Mouse (Mus musculus): ENCODE data around the gene Nr1h2.

DNA sequence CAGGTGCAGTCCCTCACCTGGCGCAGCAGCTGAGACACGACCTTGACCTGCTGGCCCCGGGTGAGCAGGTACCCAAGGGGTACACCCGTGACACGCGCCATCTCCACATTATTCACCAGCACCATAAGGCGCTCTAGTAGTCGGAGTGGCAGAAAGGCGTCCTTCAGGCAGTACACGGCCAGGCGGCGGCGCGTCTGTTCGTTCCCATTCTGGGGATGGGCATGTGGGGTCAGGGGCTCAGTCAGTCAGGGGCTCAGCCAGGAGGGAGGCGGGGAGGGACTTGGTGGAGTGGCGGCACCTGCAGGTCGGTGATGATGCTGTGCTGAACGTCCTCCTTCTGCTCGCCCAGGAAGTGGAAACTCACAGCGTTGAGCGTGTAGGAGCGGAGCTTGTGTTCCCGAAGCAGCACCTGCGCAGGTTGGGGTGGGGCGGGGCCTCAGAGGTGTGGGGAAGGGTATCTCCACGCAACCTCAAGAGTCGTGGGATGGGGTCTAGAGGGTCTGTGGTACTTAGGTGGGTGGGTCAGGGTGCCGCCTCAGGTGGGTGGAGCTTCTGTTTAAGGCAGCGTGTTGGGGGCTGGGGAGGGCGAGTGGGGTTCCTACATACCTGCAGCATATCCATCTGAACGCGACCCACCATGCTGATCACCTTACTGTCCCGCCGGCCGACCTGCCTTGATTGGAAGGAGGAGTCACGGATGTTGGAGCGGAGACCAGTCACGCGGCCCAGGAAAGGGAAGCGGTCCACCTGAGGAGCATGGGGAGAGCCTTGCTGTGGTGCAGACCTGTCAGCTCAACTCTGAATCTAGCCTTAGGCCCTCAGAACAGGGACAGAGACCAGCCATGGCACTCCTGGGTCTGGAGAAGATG is 14.8 kb downstream of the Nr1h2 start:
- TF ChIP-seq EP300 (IDR thresholded peaks at IDR 0.05; ENCODE audit: low read depth in 1 of 2, low read length in 2 of 2) (no peak), CHD2 (IDR thresholded peaks at IDR 0.05; ENCODE audit: low read length) (no peak), USF2 (IDR thresholded peaks at IDR 0.05; ENCODE audit: borderline replicate concordance in 1 of 2, insufficient read depth in 1 of 2, low read depth in 1 of 2, low read length in 2 of 2) (no peak), CTCF (IDR thresholded peaks at IDR 0.05 in 2 of 3, conservative IDR thresholded peaks at IDR 0.05 in 1 of 3; ENCODE audit: control insufficient read depth in 1 of 3, insufficient read depth in 1 of 3, low read depth in 2 of 3, low read length in 3 of 3, poor library complexity in 1 of 3, severe bottlenecking in 1 of 3) (no peak), GATA1 (IDR thresholded peaks at IDR 0.05; ENCODE audit: low read depth, low read length) (no peak), UBTF (IDR thresholded peaks at IDR 0.05; ENCODE audit: borderline replicate concordance, insufficient read depth, low read depth, low read length) (no peak)

All from MEL (cell line).